Mouse (Mus musculus): Measurements from ENCODE around the gene Palld.

The Palld gene

DNA sequence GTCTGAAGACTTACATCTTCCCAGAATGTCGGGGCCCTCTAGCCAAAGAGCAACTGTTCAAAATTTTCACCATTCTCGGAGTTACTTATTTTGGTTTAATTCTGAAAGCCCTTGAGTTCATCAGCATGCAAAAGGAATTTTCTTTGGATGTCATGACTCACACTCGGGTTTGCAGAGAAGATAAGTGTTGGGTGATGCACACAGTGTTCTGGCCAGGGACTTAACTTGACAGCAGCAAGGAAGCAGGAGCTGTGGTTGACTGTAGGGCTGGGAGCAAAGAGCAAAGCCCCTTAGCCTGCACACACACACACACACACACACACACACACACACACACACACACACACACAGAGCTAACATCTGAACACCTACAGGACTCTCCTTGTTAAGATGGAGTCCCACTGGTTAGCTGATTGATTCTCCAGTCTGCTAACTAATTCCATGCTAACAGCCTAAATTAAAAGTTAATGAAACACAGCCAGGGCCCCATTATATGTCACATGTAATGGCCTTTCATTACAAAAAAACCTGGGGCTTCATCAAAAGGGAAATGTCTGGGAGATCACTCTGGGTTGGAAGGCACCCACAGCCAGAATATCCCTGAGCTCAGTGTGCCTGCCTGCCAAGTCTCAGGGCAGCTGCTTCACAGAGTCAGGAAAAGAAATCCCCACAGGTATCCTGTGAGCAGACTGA, 273.4 kb downstream of the Palld start:
- no peak for DNase-seq (ENCODE audit: low spot score in 2 of 2)

DNA sequence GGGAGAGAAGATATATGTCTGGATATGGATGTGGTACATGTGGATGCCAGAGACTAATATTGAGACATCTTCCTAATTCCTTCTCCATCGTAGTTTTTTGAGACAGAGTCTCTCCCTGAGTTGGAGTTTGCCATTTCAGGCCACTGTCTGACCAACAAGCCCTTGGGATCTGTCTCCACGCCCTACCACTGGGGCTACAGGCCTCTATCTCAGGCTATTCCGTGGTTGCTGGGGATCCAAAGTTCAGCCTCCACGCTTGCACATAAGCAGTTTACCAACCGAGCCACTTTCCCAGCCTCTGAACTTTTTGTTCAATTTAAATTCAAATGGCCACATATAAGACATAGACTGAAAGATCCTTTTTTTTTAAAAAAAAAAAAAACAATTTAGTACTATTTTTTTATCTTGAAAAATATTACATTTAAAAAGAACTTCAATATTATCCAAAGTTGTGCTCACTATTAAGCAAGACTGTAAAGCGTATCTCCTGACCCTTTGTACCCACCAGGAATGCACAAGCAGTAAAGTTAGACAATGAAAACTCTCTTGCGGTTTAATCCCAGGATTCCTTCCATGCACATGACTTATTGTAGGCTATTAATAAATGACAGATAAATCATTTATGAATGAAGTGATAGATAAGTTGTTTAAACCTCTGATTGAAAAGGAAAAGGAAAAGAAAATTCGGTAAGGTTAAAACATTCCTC, 276.1 kb downstream of the Palld start:
- no peak for DNase-seq (ENCODE audit: low spot score in 2 of 2)

DNA sequence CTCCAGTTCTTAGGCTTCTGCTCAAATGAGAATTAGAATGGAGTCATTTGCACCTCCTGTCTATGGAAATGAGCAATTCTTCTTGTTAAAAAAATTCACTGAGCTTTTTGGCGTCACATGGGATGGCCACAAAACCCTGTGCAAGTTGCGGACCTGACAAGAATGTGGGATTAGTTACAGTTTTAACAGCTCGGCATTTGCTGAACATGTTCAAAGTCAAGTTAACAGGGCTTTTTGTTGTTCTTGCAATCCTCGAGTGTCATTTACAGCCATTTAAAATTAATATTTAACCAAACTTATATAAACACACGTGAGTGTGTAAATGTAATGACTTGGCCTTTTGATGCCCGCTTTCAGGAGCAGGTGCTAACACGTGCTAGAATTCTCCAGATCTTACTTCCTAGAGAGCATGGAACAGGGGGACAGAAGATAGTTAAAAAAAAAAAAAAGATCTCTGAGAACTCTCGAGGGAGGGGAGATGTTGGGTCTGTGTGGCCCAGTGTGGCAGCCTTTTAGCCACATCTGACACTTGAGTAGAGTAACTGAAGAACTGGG, 276.8 kb downstream of the Palld start:
- DNase-seq (ENCODE audit: low spot score in 2 of 2), result no peak

DNA sequence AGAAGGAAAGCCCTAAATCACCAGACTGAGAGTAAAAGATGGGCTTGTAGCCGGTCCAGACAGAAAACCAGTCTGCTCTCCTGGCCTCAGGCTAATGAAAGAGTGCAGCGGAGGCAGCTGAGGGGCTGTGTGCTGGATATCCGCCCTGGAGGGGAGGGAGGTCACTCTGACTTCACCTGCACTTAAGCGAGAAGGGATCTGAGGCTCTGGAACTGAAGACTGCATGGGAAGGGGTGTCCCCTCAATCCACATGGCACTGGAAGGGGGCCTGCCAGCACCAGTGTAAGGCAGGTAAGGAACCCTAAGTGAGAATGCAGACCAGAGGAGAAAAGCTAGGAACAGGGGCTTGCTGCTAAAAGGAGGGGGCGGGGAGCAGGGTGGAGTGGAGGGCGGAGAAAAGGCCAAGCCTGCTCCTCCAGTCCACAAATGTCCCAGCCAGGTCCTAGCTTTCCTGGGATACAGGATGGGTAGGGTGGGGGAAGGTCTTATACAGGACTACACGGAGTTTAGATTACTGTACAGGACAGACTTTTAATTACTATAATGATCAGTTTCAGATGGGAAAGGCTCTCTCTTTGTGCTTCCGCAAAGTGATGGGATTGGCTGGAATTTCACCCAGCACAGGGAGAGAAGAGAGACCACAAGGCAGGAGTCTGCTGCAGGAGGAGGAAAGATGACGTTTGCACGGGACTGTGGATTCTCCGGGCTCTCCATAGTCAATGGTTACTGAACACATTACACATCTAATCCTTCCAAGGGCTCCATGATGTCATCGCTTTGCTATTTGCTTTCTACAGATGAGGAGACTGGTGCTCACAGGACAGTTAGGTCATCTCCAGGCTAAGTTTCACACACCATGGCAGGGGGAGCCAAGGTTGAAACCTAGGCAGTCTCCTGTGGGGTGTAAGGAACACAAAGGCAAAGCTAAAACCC, 278.7 kb downstream of the Palld start:
- DNase-seq (ENCODE audit: low spot score in 2 of 2), result no peak

DNA sequence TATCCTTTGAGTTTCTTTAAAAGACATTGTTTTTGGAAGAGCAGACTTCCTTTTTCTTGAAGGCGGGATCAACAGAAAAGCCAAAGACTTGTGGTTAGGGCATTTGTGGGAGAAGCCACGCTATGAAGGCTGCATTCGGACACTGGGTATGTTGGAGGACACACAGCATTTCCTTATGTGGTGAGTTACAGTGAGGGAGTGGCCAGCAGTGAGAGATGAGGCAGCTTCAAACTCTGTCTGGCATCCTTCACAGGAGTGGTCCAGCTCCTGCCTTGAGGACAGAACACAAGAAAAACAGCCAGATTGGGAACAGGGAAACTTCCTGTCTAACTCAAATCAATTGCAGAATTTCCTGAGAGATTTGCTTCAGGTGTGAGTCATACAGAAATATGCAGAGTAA, 281.2 kb downstream of the Palld start:
- DNase-seq (ENCODE audit: low spot score in 2 of 2), result no peak

DNA sequence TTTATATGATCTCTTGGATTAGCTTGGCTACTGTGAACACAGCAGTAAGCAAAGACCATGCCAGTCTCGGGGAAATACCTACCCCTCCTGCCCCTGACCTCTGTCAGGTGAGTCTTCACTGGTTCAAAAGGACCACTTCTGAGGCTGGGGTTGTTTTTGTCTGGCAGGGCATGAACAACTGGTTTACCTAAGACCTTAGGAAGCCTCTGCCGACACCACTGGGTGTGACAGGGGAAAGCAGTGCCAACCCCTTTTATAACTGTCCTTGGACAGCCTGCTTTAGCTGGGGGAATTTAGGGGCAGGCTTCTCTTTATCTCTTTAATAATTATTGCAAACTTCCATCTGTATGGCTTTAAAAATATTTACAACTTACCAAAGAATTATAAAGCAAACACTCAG, 284.8 kb downstream of the Palld start:
- DNase-seq (ENCODE audit: low spot score in 2 of 2), result no peak

DNA sequence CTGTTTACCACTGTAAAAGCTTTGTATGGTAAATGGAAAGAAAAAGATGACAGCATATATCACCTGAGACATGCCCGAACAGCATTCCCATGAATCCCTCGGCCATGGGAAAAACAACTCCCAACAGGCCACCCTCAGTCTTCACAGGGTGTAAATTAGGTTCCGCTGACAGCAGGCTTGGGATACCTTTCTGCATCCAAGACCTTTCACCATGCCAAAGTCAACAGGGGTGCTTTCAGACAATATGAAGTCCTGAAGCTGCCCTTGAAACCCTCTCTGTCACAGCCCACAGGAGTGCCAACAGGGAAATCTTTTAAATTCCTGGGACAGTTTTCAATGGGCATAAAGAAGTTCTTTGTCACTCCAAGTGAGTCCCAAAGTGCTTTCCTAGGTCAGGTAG, 285.4 kb downstream of the Palld start:
- no peak for DNase-seq (ENCODE audit: low spot score in 2 of 2)

DNA sequence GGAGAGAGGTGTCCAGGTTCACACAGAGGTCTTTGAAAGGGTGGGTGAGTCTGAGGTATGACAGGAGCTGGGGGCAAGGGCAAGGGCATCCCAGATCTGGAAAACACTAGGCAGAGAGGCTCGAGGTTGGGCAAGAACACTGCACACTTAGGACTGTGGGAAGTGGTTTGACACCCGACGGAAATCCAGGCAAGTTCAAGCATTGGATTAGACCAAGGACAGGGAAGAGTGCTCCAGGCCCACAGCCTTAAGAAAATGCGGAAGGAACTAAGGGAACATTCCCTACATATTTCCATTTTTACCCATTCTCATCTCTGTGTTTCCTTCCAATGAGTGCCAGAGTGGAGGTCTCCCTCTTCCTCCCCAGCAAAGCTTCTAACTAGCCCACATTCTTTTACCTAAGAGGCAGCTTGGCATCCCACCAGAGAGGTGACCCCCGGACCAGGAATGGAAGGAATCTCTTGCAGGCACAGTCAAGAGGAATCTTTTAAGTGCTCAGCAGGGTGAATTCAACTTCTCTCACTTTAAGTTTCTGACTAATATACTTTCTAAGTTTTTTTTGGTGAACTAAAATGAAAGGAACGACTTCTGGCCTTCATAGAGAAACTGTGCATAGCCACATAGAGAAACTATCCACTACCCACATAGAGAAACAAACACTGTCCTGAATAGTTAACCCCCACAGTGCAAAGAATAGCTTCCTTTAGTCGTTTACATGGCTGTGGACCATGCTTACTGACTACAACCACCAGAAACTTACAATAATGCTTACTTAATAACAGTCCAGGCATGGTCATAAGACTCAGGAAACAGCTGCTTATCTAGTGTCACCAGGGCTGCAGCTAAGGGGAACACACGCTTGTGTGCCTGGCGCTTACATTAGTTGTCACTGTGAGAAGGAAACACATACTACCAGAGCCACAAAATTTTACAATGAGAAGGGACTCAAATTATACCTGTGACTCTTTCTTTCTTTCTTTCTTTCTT, 286.5 kb downstream of the Palld start:
- no peak for DNase-seq (ENCODE audit: low spot score in 2 of 2)

DNA sequence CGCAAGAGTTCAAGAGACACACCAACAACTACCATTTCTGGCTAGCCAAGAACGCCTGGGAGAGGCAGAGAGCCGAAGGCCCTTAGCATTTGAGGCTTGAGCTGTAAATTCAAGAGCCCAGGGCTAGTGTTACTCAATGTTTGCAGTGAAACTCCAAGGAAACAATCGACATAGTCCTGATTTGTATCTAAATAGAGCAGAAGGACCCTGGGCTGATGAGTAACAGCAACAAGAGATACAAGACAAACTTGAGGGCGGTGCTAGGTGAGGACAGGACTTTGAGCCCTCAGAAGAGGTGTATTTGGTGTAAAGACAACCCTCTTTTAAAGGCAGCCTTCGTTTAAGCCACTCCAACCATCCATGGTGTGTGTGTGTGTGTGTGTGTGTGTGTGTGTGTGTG, 290.7 kb downstream of the Palld start:
- DNase-seq (ENCODE audit: low spot score in 2 of 2), result no peak

DNA sequence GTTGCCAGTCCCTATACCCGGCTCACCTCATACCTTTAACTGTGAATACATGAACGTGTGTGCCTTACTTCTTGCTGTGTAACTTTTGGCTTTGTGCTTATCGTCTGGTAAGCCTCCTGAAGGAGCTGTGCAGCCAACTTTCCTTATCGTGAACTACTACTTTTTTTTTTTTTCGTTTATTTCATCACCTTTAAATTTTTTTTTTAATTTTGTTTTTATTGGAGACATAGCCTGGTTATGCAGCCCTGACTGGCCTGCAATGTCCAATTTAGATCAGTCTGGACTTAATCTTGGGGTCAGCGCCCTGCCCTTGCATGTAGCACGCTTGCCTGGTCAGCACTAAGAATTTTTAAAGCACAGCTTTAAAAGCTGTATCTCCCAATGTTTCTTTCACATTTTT, 291.4 kb downstream of the Palld start:
- DNase-seq (ENCODE audit: low spot score in 2 of 2), result no peak

DNA sequence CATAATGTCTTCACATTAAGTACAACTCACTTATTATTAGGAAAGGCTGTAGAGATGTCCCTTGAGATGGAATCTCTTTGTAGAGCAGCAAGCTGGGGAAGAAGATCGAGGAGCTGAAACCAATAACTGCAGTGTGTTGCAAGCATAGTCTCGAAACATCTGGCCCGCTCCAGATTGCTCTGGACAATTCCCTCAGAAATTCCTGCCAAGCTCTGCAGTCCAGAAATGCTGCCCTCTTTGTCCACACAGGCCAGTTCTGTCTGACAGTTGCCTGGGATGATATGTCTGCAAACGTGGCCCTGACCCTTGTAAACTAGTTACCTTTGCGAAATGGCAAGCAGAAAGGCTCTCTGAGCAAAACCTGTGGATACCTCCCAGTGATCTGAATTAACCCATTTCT, 291.9 kb downstream of the Palld start:
- DNase-seq (ENCODE audit: low spot score in 2 of 2), result no peak

DNA sequence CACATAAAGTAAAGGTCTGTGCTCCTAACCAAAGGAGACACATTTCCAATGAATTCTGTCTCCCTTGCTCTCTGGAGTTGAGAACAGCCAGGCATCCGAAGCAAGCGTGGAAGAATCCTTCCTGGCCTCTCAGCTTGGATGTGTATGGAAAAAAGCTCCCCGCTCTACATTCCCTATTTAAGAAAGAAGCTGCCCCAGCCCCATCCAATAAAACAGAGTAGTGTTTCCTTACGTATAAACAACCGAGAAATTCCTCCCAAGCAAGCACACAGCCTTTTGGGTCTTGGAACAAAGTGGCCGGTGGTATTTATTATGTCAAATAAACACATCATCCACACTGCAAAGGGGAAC, 295.1 kb downstream of the Palld start:
- no peak for DNase-seq (ENCODE audit: low spot score in 2 of 2)

DNA sequence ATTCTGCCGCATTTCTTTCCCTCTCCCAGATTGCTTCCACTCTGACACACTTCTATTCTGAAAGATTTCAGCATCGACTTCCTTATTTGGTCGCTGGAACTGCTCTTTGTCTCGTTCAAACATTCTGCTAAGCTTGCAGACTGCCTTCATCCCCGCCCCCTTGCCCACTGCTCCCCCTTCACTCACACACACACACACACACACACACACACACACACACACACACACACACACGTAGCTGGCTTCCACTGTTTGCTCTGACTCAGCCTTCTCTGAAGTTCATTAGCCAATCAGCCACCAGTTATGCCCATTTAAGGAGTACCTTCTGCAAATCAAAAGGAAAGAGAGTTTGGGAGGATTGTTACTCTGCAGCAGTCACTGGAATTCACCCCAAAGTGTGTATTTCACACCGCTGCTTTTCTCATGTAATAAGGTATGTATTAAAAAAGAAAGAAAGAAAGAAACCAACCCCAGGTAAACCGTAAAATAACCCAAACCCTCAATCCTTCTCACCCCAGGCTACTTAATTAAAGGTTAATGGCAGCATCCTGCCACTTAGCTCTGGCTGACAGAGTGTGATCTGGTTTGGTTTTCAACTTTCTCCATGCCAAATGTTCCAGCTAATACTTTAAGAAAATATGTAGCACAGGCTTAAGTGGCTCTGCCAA, 295.6 kb downstream of the Palld start:
- DNase-seq (ENCODE audit: low spot score in 2 of 2), result peak; percentile 26 to 34

DNA sequence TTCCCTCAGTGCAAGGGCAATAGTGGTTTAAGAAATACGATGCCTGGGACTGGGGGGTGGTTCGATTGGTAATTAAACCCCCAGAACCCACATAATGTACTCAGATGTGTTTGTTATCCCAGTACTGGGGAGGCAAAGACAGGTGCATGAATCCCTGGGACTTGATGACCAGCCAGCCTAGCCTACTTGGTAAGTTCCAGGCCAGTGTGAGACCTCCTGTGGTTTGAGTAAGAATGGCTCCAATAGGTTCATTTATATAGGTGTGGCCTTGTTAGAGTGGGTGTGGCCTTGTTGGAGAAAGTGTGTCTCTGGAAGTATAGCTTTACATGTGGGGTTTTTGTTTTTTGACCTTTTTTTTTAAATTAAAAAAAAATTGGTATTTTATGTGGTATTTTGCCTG, 297.6 kb downstream of the Palld start:
- no peak for DNase-seq (ENCODE audit: low spot score in 2 of 2)

DNA sequence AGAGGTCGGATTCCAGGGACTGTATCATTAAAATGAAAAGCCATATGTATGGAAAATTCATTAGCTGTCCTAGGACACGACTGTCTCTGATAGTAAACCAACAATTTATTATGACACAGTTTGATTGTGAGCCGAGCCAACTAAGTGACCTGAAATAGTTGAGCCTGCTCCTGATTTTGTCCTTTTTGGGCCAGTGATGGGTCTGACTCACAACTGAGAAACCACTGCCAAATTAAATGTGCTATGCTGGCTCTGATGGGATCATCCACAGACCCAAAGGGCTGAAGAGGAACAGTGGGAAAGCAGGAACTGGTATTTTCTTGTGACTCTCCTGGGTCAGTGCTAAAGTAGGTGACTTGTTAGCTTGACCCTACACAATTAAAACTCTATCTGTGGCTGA, 305.6 kb downstream of the Palld start:
- no peak for DNase-seq (ENCODE audit: low spot score in 2 of 2)

DNA sequence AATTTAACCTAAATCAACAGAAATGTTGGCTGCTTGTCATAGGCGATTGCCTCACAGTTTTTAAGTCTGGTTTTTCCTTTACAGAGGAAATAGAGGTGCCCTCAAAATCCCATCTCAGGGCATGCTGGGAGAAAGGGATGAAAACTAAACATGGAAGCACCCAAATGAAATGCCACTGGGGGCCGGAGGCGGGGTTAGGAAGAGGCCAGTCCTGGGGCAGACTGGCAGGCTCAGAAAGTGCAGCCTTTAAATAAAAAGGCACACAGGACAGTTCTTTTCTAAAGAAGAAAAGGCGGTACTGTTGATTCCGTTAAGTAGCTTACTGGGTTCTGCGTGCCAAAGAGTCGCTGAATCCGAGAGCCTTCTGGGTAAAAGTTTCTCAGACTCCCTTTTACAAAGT, 311.0 kb downstream of the Palld start:
- DNase-seq (ENCODE audit: low spot score in 2 of 2), result no peak

DNA sequence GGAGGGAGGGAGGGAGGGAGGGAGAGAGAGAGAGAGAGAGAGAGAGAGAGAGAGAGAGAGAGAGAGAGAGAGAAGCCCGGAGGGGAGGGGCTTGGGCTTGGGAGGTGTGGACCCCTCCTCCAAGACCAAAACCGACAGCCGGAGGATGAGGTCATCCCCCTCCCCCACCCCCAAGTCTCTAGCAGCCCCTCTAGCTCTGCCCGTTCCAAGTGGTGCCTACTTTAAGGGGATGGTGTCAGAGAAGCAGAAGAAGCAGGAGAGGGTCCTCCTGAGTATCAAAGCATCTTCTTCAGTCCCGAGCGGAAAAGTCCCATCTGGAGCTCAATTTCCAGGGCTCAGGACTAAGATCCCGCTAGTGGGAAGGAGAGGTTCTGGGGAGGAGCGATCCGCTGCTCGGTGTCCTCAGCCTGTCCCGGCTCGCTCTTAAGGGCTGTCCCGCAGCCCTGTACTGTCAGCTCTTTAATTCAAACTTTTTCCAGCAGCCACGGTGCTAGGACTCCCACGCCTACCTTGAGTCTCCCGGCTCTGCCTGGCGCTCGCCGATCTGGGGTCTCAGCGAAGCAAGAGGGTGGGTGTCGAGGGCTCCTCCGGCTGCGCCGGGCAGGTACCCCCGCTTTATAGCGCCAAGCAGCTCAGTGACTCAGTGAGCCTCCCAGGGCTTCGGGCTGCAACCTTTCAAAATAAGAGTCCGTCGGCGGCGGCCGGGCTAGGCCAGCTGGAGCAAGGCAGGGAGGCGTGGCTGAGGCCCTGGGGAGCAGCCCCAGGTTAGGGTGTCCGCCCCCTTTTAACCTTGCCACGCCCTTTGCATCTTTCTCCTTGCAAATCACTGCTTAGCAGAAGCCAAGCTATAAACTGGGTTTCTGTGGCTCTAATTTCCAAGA, 311.7 kb downstream of the Palld start:
- peak; percentile 47 to 55 for DNase-seq (ENCODE audit: low spot score in 2 of 2)

DNA sequence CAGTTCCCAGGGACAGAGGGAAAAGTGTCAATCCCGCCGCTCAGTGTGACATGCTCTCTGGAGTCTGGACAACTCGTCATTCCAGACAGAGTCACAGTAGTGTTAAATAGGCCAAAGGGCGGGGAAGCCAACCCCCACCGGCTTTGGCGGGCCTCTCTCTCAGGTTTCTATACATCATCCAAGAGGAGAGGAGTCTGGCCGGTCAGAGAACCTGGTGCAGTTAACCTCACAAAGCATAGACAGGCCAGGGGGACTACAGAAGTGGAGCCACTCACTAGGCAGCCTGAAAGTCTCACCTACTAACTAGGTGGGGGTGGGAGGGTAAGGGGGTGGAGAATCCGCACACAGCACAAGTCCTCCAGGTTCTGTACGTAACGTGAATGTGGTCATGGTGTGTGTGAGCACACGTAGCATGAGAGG, 312.5 kb downstream of the Palld start:
- no peak for DNase-seq (ENCODE audit: low spot score in 2 of 2)

DNA sequence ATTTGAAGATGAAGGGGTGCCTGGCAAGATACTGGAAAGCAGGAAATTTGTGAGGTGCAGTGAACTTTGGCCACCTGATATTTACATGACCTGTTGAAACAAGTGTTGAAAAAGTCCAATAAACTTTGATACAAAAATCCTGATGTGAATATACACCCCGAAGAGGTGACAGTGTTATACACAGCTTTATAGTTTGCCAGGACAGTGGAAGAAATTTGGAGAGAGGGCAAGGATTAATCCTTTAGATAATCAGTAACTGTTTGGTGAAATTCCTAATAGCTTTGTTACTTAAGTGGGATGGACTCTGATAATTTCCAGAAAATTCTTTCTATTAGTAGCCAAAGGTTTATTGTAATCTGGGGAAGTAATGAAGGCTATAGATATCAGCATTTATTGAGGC, 314.2 kb downstream of the Palld start:
- DNase-seq (ENCODE audit: low spot score in 2 of 2), result no peak

DNA sequence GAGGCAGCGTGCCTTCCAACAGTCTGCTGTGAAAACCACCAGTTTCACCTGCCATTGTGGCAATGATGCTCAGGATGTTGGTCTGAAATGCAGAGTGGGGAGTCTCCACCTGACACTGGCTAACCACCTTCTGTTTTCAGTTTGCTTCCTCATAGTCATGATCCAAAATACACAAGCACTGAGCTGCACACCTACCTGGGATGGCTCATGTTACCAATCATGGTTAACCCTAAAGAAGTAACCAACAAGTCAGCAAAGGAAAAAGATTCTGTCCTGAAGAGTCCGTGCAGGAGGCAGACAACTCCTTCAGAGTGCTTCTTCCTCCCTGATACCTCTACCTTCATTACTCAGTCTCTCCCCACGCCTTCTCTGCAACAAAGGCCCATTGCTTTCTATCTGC, 314.8 kb downstream of the Palld start:
- no peak for DNase-seq (ENCODE audit: low spot score in 2 of 2)
